Mouse (Mus musculus) 3134 (cell line): ENCODE results near the gene Acy3.
"Not testable (repeated sequence)": the region's sequence is repeated elsewhere in the genome, so short reads cannot be mapped to it uniquely, and the experiment has no call there.

Experiments
- DNase-seq: peaks from one replicate; pipeline ENCODE4 v3.0.0-alpha.2; 2011; ENCODE audit warnings: low spot score; ENCODE audit not compliant: insufficient read length; ENCODE audit errors: extremely low read depth

The Acy3 gene

GRCm38 (mm10) chr19:4037154-4037787, 50.9 kb downstream of the Acy3 start:
- not testable (repeated sequence) for DNase-seq

- DNase-seq: peak; percentile 93
These were observed 51.4 kb downstream of the Acy3 start, which contains the start of gene Gstp1 for GRCm38 (mm10) chr19:4037788-4038232. TSS of gene Gstp1 (minus strand) at chr19:4037985.
